Mouse (Mus musculus) heart, postnatal 0 days (tissue): ENCODE results near the gene Zfp879. TPM values are rescaled to one million over a fixed set of nuclear protein-coding genes. Genes with fewer than 3 reads are reported as not detected.

Experiments used
- ATAC-seq: fragments of 200-750 bp; cut with Nextera tagmentation; 2 replicates; pipeline ENCODE4 v1.8.0; 2017; ENCODE audit warnings: low read depth, moderate number of reproducible peaks, moderate library complexity; ENCODE audit not compliant: insufficient read depth
- DNase-seq: peaks from one replicate; pipeline ENCODE4 v3.0.0-alpha.2; 2016; ENCODE audit warnings: low spot score
- H3K27ac ChIP-seq: fragments of 300-500 bp; sonication (generic); 2 replicates; pipeline ENCODE4 v1.5.1; 2014; ENCODE audit warnings: low read depth, mild to moderate bottlenecking
- H3K27me3 ChIP-seq: fragments of 300-500 bp; sonication (generic); 2 replicates; pipeline ENCODE4 v1.6.1; 2014; ENCODE audit warnings: low read length, mixed read lengths; ENCODE audit not compliant: control insufficient read depth, insufficient read depth
- H3K36me3 ChIP-seq: fragments of 300-500 bp; sonication (generic); replicated peaks from 2 replicates; pipeline ENCODE4 v1.6.1; 2014; ENCODE audit warnings: low read length, mixed read lengths; ENCODE audit not compliant: control insufficient read depth, insufficient read depth
- H3K4me1 ChIP-seq: fragments of 300-500 bp; sonication (generic); 2 replicates; pipeline ENCODE4 v1.6.1; 2014; ENCODE audit warnings: antibody characterized with exemption; ENCODE audit not compliant: control insufficient read depth, insufficient read depth
- H3K4me2 ChIP-seq: fragments of 300-500 bp; sonication (generic); 2 replicates; pipeline ENCODE4 v1.6.1; 2014; ENCODE audit warnings: low read depth, mild to moderate bottlenecking, low read length, moderate library complexity
- H3K4me3 ChIP-seq: fragments of 300-500 bp; sonication (generic); 2 replicates; pipeline ENCODE4 v1.5.1; 2014; ENCODE audit warnings: low read depth, low read length
- H3K9ac ChIP-seq: fragments of 300-500 bp; sonication (generic); replicated peaks from 2 replicates; pipeline ENCODE4 v1.6.1; 2014; ENCODE audit warnings: low read depth, low read length, mixed read lengths
- H3K9me3 ChIP-seq: fragments of 300-500 bp; sonication (generic); replicated peaks from 2 replicates; pipeline ENCODE4 v1.6.1; 2016; ENCODE audit warnings: low read length; ENCODE audit not compliant: control insufficient read depth
- CTCF ChIP-seq: IDR thresholded peaks from 2 replicates; pipeline ENCODE4 v1.5.1; 2016; ENCODE audit warnings: antibody characterized with exemption, control low read depth, low read depth
- EP300 ChIP-seq: IDR thresholded peaks from 2 replicates; pipeline ENCODE4 v1.6.1; 2016; ENCODE audit warnings: antibody characterized with exemption, low read depth
- WGBS: fragments of 180-500 bp; shearing (Covaris S2); extraction: QIAGEN DNeasy Blood & Tissue Kit; methylation state at CpG from one replicate; pipeline ENCODE4 v1.1.7; 2014; 5-methylcytosine and 5-hydroxymethylcytosine counted together
- polyA plus RNA-seq: library from polyadenylated mRNA; unstranded; fragments of >200 nt; fragmentation: Nextera tagmentation; extraction: Ambion mirVana; gene quantifications from 2 replicates; pipeline ENCODE4 v1.2.1, GENCODE M21; 2015
- total RNA-seq: library from RNA; depleted of rRNA; stranded (reverse); fragments of >200 nt; gene quantifications from 2 replicates; pipeline ENCODE4 v1.2.3, GENCODE M21; 2014; ENCODE audit warnings: low replicate concordance

Zfp879 gene
- total and polyA plus RNA-seq, 2 experiments from 2014 or later = 0.38 to 0.72 TPM

DNA sequence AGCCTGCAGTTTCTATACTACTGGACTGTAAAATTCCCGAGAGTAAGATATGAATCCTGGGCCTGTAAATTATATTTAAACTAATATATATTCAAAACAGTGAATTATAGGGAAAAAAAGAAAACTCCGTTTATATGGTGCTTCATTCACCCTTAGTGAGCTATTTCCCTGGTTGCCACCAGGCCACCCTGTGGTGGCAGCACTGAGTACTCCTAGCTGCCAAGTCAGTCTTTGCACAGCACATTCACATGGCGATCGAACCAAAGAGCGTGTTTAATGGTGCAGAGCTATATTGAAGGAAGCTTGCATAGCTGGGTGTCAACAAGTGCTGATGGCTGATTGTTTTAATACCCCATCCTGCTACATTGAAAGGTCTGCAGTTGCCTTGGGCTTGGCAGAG, 5.7 kb upstream of the Zfp879 start:
- Histone ChIP-seq H3K36me3 (no peaks in the 10 kb centered on the region), H3K4me1 (peaks cover 6% of the 10 kb centered on the region), H3K9me3 (0 out of 2 replicates have a peak, but pooled peaks cover 4% of the 10 kb centered on the region), H3K9ac (no peak overlapping the region), H3K4me2 (no peak overlapping the region), H3K27me3 (peaks cover 42% of the 10 kb centered on the region), H3K27ac (no peak overlapping the region), H3K4me3 (no peak overlapping the region)
- peak; percentile 35 for TF ChIP-seq CTCF
- TF ChIP-seq EP300 = no peak
- DNase-seq (no peak), ATAC-seq (no peak)
- 72% methylated on average over 5 of the region's 5 CpGs for WGBS

DNA sequence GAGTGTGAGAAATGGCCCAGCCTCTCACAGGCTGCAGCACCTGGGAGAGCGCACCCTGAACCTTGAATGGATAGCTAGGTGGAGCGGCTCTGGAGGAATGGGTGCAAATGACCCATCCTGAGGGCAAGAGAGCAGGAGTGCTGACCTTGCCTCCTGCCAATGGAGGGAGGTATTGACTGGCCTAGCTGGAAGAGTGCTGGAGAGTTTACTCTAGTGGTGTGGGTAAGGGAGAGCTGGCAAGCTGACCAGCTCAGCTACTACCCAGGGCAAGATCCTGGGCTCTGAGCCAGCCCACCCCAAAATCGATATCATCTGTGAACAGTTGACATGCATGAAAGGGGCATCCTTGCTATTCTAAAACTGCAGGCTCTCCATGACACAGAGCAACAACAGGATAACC, 4.6 kb upstream of the Zfp879 start:
- no peak for ATAC-seq
- Histone ChIP-seq H3K9me3 (0 out of 2 replicates have a peak, but pooled peaks cover 4% of the 10 kb centered on the region), H3K27me3 (peaks cover 31% of the 10 kb centered on the region), H3K4me1 (peaks cover 4% of the 10 kb centered on the region), H3K36me3 (no peaks in the 10 kb centered on the region), H3K27ac (no peak overlapping the region), H3K9ac (no peak overlapping the region), H3K4me2 (no peak overlapping the region), H3K4me3 (no peak overlapping the region)
- WGBS = 86% methylated on average over 3 of the region's 3 CpGs
- DNase-seq = no peak
- TF ChIP-seq EP300 (no peak), CTCF (no peak)

DNA sequence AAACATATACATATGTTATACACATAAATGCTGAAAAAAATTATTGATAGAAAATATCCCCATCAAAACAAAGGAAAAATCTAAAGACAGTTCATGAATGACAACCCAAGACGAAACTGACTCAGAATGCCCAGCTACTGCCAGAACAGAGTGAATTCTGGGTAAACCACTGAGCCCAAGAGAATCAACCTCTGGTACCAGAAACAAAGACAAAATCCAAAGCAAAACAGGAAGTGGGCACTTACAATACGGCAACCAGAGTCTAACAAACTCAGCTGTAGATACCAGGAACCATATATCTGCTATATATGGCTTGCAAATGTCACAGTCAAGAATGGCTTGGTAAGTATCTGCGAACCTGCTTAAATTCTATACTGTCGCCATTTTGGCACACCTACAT, 5.6 kb downstream of the Zfp879 start:
- H3K27me3 ChIP-seq = no peaks in the 10 kb centered on the region
- H3K9ac ChIP-seq = no peak overlapping the region
- 75% methylated on average over 4 of the region's 4 CpGs for WGBS
- no peak for DNase-seq
- TF ChIP-seq CTCF (no peak), EP300 (no peak)
- no peak overlapping the region for H3K27ac ChIP-seq
- no peaks in the 10 kb centered on the region; the same call in 1 of the 2 replicates for H3K4me1 ChIP-seq
- ATAC-seq = no peak
- H3K4me3 ChIP-seq = no peak overlapping the region
- H3K36me3 ChIP-seq = peaks cover 9% of the 10 kb centered on the region; the same call in 1 of the 2 replicates
- H3K9me3 ChIP-seq = peaks cover 18% of the 10 kb centered on the region
- no peak overlapping the region for H3K4me2 ChIP-seq

DNA sequence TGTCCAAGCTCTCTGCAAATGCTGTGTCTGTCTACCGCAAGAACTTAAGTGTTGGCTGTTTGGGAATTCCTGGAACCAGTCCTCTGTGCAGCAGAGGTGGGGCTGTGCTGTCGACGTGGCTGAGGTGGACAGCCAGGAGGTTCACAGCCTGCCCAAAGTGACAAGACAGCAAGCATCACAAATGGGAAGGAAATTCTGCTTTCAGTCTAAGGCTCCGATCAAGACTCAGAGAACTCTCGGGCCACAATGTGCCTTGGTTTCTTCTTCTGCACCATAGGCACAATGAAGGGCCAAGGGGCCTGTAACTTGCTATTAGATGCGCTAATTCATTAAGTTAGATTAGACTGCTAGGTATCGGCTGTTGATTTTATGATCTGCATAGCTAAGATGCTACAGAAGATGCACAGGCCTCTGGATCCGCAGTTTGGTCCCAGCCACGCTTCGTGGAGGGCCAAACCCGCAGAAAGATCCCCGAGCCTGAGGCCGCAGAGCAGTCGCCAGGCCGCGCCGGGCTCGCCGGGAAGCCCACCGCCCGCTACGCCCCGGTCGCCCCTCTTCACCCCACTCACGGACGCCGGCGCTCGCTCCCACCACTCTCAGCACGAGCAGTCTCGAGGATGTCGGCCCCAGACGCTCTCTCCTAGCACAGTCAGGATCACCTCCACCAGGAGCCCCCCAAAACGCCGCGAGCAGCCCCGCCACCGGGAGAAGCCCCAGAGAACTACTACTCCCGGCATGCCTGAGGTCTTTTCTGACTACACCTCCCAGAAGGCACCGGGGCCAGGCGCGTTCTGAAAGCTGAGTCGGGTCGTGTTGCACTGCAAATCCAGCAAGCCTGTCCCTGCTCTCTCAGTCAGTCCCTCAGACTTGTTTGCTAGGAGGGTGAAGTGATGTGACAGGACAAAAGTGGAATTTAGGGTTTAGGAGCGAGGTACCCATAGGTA, 14.1 kb downstream of the Zfp879 start, which contains the start of gene Zfp354c:
TSS of gene Zfp354c (minus strand) at position 715 of the 944 bp plus-strand sequence.
- TF ChIP-seq EP300 = no peak
- TF ChIP-seq CTCF = no peak
- H3K27ac ChIP-seq = 0 out of 2 replicates have a peak within 1 kb of the TSS, but pooled peaks have one; percentile 12

DNA sequence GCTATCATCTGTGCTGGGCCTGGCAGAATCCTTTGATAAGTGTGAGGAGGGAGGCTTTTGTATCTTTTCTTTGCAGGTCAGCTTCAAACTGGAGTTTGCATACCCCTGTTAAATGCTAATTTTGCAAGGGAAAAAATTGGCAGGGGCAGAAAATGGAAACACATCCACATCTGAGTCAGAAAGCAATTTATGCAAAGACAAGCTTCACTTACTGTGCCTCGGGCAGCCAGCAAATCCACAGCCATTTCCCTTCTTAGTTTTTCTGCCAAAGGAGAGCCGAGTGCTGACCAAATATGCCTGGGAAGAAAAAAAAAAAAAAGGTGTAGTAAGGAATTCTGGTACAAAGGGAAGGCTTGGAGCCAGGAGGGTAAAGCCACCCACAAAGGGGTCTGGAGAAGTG, 15.1 kb downstream of the Zfp879 start:
- Histone ChIP-seq H3K27ac (no peak overlapping the region), H3K9ac (no peak overlapping the region), H3K4me3 (no peak overlapping the region), H3K27me3 (no peaks in the 10 kb centered on the region), H3K36me3 (peaks cover 16% of the 10 kb centered on the region), H3K4me2 (peak overlapping the region; percentile 85; the same call in 1 of the 2 replicates), H3K9me3 (no peaks in the 10 kb centered on the region), H3K4me1 (no peaks in the 10 kb centered on the region)
- 65% methylated on average over 2 of the region's 2 CpGs for WGBS
- ATAC-seq (no peak), DNase-seq (no peak)
- no peak for TF ChIP-seq CTCF
- no peak for TF ChIP-seq EP300

More for the DNA sequence above, 14.1 kb downstream of the Zfp879 start, which contains the start of gene Zfp354c:
- H3K9ac ChIP-seq = peak within 1 kb of the TSS; percentile 70
- ATAC-seq (peak; percentile 92), DNase-seq (peak; percentile 79)
- no peaks in the 10 kb centered on the region for H3K27me3 ChIP-seq
- H3K4me3 ChIP-seq = peak within 1 kb of the TSS; percentile 81
- no peaks in the 10 kb centered on the region for H3K4me1 ChIP-seq
- H3K36me3 ChIP-seq = peaks cover 16% of the 10 kb centered on the region
- peaks cover 4% of the 10 kb centered on the region for H3K9me3 ChIP-seq
- WGBS = 1% methylated on average over 45 of the region's 45 CpGs
- H3K4me2 ChIP-seq = peak within 1 kb of the TSS; percentile 85
